Mouse (Mus musculus) frontal cortex, postnatal 10 days (tissue): ENCODE measurements around the gene Kmo.
A peak's percentile ranks its signal among the peaks of the same experiment; 100 is the strongest.

ENCODE experiments used
- DNase-seq, 2 experiments: peaks; one replicate each; pipeline ENCODE4 v3.0.0; 2022; ENCODE audit warnings: low spot score in 2 of 2, mixed read lengths in 1 of 2

The Kmo gene

DNA sequence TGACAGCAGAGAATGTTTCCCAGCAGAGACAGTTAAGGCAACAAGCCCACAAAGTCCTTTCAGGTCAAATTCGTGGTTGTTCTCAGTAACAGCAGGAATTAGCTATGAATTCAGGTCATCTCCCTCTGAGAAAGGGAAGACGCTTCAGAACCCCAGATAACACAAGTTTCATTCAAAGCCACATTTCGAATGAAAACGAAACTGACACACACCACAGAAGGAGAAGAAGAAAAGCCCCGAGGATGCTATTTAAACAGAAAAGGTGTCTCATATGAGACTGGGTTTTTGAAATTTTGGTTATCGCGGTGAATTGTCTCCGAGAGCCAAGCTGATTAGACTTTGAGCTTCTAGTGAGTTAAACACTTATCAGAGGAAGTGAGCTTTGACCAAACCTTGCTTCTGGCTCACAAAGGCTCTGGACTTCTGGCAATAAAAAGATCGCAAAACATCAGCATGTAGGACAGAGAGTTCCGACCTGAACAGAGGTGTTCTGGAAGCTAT lies 11.6 kb downstream of the Kmo start:
- DNase-seq = no peak

DNA sequence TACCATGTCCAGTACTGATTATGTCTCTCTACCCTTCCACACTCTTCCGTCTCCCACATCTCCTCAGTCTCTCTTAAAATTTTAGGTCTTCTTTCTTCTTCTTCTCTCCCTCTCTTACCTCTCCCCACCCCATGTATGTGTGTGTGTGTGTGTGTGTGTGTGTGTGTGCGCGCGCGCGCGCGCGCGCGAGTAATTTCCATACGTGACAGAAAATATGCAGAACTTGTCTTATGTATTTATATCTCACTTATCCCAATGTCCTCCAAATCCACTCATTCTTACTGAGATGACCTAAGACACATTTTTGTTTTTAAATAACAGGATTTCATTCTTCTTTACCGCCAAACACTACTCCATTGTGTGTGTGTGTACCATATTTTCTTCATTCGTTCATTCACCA lies 12.3 kb downstream of the Kmo start:
- DNase-seq = no peak

DNA sequence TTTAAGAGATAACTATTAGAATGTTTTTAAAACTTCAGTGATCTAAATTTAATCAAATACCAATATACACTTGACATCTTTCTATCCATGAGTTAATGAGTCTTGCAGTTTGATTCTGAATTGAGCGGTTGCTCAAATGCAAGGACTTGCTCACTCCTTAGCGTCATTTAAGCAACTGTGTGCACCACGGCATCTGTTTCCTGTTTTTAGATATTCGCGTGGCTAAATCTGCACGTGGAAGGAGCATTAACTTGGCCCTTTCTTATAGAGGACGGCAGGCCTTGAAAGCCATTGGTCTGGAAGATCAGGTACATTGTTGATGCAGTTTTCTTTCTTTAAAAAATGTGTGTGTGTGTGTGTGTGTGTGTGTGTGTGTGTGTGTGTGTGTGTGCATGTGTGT lies 17.5 kb downstream of the Kmo start:
- no peak for DNase-seq

DNA sequence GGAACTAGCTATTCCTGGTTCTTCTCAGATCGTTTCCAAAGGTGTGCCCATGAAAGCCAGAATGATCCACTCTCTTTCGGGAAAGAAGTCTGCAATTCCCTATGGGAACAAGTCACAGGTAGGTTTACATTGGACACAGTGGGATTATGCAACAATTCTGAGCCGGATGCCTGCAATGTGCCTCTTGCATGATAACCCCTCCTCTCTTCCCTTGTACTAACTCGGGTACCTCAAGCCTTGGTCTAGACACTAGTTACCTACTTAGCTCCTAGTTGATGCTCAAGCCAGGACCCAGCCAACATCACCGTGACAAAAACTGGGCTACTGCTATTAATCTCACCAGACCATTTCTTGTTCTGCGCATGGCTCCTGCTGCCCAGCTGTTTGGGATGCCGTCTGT lies 18.9 kb downstream of the Kmo start:
- no peak for DNase-seq

DNA sequence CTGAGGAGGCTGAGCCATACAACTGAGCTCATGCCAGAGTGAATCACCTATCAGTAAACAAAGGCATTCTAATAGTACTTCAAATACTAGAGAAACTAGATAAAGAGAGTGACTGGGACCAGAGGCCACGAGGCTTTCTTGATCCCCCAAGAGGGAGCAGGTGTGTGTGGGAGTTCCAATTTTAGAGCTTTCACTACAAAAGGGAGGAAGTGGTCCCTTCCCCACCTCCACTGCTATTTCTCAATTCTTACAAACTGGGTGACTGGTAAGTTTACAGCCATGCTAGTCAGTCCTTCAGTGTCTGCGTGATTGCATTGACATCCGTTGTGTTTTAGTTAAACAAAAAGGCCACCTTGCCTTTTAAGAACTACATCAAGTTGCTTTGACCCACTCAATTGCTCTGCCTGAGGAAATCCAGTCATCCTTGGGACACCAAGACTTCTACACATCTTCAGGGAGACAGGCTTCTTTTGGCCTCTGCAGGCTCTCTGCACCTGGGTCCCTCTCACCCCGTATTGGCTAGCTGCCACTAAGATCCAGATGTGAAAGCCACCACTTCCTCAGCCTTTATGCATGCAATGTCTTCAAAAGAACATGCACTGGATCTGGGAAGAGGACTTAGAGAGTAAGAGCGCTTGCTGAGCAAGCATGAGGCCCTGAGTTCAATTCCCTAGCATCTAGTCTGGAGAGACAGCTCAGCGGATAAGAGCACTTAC lies 20.4 kb downstream of the Kmo start:
- DNase-seq = no peak

DNA sequence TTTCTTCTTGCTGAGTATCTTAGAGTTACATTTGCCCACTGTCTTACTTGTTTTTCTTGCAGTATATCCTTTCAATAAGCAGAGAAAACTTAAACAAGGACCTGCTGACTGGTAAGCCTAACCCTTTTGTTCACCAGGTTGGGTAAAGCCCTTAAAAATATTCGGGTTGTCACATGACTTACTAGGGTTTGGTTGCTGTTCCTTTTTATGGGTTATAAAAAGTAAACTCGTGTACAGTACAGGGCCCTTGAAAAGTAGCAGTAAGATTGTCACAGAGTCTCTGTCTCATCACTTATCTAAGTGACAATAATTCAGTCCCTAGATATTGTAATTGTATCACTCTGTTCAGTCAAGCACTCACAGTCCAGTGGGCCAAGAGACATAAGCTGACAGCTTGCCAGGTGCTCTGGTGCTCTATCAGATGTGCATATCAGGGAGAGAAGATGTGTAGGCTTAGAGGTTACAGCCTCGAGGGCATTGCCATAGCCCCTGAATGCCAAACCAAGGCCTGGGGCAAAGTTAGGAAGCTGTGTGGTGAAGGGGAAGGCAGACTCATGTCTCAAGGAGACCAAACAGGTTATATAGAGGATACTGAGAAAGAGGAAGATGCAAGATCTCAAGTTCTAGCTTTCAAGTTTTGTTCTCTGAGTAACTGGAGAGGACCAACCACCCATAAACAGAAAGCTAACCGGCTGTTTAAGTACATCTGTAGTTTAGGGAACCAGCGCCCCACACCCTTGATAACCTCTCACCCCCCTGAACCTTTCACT lies 23.5 kb downstream of the Kmo start:
- DNase-seq = no peak

DNA sequence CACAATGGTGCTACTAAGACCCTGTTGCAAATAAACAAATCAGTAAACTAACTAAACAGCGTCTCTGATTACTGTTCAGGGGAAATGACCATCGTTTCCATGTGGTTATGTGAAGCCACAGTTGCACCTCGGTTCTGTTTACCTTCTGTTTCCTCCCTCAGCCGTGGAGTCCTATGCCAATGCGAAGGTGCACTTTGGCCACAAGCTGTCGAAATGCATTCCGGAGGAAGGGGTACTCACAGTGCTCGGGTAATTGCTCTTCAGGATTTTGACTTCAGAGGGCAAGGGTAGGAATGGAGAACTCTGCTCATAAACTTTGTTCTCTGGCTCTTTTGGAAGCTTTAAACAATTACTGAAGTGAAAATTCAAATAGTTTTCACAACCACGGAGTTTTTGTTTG lies 26.8 kb downstream of the Kmo start:
- DNase-seq = no peak

DNA sequence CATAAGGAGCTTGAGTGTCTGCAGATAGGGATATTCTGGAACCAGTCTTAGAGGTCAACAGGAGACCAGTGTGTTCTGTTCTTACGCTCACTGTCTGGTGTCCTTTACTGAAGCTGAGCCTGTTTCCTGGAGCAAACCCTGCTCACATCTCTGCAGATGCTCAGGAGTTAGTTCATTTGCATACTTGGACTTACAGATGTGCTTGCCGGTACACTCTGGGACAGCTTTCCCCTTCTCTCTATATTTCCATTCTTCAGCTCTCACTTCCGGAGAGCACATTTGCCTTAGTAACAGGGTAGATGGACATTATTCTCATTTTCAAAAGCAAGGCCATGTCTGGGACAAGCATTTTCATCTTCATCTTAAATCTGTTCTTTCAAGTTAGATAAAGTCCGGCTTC lies 28.4 kb downstream of the Kmo start:
- no peak for DNase-seq

DNA sequence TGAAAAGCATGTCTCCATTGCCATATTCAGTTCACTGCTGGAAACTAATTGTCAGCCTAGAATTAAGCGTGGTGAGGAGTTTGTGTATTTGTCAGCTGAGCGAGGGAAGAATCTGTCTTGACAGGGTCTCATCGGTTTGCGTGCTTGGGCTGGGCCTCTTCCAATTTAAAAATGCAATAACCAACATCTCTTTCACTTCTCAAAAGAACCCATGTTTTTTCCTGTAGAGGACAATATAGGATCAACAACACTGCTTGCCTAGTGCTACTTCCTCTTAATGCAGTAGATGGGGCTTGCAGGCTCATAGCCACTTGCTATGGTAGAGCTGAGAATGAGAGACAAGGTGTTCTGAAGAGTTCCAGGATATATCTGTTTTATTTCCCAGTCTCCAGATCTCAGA lies 39.7 kb downstream of the Kmo start:
- no peak for DNase-seq

DNA sequence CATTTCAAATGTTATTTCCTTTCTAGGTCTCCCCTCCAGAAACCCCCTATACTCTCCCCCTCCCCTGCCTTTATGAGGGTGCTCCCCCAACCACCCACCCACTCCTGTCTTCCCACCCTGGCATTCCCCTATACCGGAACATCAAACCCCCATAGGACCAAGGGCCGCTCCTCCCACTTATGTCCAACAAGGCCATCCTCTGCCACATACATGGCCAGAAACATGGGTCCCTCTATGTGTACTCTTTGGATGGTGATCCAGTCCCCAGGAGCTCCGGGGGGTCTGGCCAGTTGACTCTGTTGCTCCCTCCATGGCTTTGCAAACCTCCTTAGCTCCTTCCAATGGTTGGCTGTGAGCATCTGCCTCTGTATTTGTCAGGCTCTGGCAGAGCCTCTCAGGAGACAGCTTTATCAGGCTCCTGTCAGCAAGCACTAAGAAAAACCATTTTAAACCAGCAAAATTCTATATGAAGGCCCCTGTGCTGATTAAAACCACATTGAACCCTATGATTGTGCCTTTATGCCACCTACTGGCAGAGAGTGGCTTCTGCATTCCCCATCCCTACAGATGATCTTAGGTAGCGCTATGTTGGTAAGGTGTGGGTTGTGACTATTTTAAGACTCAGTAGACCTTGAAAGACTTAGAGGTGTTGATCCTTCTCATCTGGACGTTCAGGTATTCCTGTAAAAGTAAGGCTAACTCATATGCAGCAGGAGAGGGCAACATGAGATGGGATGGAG lies 48.7 kb downstream of the Kmo start:
- DNase-seq = no peak

DNA sequence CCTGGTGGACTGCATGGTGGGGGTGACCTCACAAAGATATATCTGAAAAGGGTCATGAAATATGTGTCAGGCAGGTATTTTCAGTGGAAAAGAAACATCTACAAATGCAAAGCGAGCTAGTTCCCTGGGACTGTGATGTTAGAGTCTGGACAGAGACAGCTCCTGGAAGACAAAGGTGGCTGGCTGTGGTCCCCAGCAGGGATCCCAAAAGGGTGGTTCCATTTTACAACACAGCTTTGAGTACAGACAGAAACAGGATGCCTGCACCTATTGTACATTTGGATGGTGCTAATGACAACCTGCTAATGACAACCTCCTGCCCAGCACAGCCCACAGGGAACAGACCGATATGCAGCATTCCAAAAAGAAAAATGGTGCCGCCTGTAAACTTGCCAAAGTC lies 49.3 kb downstream of the Kmo start:
- DNase-seq = no peak

DNA sequence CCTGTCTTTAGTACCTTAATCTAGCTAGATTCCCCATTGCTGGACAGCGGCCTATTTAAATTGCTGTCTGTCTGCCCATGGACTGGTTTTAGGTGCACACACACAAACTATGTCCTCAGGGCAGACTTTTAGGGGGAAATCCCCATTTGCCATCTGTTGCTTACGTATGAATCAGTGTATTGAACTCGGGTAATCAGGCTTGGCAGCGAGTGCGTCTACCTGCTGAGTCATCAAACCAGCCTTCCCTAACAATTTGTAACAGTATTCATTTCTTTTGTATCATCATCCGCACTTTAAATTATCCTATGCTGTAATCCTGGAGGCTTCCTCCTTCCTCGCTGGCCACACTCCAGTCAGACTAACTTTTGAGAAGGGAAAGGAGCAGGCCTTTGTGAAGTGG lies 49.9 kb downstream of the Kmo start:
- no peak for DNase-seq

DNA sequence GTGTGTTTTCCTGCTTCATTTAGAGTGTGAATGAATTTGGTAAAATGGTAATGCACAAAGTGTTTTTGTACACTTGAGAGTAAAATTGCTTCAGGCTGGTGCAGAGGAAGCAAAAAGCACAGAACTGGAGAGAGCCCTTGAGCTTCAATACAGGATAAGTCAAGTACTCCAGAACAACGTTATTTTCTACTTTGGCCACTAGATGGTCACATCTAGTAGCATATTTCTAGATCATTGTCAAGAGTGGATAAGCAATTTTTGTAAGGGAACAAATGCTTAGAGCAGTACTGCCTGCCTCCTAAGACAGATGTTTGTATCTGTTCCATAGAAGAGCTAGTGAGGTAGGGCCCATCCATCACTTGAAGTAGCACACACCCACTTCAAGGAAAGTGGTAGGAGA lies 51.4 kb downstream of the Kmo start:
- DNase-seq = no peak

DNA sequence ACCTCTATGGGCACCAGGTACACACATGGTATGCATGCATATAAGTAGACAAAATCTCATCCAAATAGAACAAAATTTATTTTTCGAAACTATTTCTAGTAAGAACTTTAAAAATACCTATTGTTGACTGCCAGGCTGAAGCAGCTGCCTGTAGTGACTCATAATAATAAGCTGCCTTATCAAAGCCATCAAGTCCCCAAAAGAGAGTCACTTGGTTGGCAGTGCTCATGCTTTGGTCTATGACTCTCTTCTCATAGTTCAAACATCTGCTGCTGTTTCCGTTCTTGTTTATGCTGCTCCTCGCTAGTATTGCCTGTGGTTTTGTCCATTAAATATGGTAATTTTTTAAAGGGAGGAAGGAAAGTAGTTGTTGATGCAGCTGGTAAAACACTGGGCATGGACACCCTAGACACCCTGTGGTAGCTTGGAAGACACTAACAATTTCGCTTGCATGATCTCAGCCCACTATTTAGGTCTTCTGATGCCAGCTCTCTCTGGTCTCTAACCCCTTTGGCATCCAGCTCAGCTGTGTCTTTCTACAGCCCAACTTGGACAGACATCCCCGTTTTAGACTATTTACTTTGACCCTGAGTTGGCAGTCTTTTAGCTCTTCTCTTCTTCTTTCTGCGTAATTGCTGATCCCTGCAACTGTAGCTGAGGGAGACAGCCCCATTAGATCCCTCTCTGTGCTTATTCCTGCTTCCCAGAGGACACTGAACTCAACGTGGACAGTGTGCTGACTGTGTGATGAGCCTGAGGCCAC lies 53.6 kb downstream of the Kmo start:
- no peak for DNase-seq

DNA sequence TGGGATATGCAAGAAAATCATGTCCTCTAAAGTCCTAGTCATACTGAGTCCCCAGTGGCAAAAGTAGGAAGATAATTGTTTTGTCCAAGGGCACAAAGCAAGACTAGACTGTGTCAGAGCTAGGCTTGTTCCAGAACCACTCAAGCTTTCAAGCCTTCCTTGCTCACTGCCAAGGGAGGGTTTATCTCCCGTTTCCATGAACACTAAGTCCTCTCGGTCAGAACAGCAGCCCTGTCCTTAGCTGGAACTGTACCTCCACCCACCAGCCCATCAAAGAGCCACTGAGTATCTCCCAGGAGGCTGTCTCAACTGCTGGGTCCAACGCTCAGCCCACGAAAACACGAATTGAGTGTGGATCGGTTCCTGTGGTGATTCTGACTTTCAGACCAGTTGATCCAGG lies 54.9 kb downstream of the Kmo start:
- DNase-seq = no peak

DNA sequence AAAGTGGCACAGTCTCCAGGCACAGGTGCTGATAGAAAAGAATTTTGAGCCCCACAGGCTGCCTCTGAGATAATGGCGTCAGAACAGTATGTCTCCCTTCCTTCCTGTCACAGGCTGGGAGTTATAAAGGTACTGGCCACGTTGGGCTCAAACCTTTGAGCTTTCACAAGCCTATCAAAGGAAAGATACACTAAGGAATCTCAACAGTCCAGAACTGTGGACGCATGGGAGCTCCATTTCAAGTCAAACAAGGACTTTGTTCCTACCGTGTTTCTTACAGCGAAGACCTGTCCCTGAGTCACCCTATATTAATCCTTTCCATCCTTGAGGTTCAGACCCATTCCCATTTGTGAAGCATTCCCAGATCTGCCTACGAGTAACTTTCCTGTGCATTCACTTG lies 57.3 kb downstream of the Kmo start:
- no peak for DNase-seq

DNA sequence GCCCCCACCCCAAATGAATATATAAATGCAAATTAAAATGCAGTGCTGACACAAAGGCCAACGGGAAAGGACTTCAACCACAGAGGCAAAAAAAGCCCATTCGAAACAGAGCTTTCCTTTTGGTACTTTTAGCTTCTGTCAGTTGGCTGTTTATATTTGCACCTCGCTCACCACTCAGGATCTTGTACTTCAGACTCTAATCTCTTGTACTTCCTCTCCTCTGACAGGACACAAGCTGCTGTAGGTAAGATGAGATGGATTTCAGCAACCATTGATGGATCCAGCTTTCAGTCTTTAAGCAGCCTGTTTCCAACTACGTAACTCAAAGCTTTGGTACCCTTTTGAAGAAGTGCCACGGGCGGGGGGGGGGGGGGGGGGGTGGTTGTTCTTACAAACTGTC lies 60.8 kb downstream of the Kmo start:
- DNase-seq = no peak

DNA sequence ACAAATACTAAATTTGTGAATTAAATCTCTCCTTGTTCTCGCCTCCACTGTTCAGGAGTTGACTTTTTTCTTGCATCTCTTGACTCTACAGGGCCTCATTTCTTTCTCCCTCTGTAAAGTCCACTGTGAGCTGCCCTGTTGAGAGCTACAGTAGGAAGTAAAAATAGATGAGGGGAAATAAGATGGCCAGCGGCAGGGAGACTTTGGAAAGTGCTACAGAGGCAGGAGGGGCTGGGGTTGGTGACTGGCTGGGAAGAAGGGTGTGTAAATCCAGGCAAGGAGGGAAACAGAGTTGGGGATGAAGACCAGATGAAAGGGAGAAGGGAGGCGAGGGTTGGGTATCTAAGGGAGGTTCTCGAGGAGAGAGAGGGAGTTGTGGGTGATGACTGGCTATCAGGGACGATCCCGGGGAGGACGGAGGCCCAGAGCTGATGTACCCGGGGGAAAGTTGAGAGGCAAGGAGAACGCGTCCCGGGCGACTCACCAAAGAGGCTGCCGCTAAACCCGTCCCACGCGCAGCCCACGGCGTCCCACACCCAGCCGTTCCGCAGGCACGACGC lies 71.6 kb downstream of the Kmo start:
- DNase-seq = no peak

DNA sequence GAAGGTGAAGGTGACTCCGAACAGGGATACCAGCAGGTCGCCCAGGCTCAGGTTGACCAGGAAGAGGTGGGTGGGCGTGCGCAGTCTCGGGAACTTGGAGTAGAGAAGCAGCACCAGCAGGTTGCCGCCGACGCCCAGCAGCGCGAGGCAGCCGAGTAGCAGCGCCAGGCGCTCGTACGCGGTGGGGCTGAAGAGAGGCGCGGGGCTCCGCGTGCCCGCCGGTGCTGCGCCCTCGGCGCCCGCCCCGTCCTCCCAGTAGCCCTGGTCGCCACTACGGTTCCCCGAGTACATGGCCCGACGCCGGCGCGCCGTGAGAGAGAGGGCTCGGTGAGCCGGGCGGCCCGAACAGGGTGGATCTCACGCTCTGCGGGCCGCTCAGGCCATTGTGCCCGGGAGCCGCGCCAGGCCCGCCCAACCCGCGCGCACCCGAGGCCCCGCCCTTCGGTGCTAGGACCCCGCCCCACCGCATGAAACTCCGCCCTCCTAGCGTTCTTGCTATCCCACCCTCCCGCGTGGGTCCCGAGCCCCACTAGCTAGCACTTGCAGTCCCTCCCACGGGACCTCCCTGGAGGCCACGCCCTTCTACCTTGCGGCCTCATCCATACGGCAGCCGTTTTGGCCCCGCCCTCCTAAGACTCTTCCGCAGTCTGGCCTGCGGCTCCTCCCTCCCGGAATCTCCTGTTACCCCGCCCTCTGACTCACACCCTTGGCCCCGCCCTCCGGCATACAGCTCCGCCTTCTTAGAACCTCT lies 72.2 kb downstream of the Kmo start, which contains the start of the genes Opn3 and Chml:
Gene Opn3, minus strand, starts transcription at position 531 of the 751 bp plus-strand sequence.
Gene Chml, minus strand, starts transcription at position 656 of the 751 bp plus-strand sequence.
- DNase-seq = peak; percentile 98

DNA sequence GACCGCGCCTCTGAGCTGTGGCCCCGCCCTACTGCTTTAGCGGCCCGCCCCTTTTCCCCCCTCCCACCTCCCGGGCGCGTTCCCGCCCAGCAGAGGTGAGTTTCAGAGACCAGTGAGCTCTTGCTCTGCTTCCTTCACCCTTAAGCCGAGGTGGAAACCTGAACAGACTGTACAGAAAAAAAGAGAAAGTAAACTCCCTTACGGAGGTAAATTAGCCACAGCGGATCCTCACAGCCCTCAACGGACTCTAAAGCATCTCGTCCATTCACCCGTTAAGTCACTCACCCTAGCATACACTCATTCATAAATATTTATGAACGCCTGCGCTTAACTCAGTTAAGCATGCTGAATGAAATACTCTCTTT lies 72.8 kb downstream of the Kmo start:
- no peak for DNase-seq
